Mouse (Mus musculus) limb, embryonic 10.5 days (tissue): Measurements from ENCODE around the gene Nepn. TPM values are rescaled to one million over a fixed set of nuclear protein-coding genes. Genes with fewer than 3 reads are reported as not detected.

ENCODE experiments used
- polyA plus RNA-seq: library from polyadenylated mRNA; unstranded; fragments of >200 nt; fragmentation: Nextera tagmentation; extraction: Ambion mirVana; gene quantifications from 2 replicates; pipeline ENCODE4 v1.2.1, GENCODE M21; 2016

Nepn gene
- polyA plus RNA-seq, 1 experiment from 2014 or later = not detected

Other genes with a start within 250 kb of the Nepn start
- not detected in 2 replicates for gene Ros1, start 193.7 kb upstream of the Nepn start, polyA plus RNA-seq
- gene Dcbld1, start 155.4 kb upstream of the Nepn start, polyA plus RNA-seq = 27.8 and 28.3 TPM in 2 replicates
- not detected in 2 replicates for gene Gm26741, start 30.2 kb upstream of the Nepn start, polyA plus RNA-seq
- 15.3 and 19.2 TPM in 2 replicates for gene Gopc, start 6.8 kb upstream of the Nepn start, polyA plus RNA-seq
- 14.3 and 14.9 TPM in 2 replicates for gene Nus1, start 28.6 kb downstream of the Nepn start, polyA plus RNA-seq